7 mouse cellular contexts compared by ENCODE assay signal in the genomic region with DNA sequence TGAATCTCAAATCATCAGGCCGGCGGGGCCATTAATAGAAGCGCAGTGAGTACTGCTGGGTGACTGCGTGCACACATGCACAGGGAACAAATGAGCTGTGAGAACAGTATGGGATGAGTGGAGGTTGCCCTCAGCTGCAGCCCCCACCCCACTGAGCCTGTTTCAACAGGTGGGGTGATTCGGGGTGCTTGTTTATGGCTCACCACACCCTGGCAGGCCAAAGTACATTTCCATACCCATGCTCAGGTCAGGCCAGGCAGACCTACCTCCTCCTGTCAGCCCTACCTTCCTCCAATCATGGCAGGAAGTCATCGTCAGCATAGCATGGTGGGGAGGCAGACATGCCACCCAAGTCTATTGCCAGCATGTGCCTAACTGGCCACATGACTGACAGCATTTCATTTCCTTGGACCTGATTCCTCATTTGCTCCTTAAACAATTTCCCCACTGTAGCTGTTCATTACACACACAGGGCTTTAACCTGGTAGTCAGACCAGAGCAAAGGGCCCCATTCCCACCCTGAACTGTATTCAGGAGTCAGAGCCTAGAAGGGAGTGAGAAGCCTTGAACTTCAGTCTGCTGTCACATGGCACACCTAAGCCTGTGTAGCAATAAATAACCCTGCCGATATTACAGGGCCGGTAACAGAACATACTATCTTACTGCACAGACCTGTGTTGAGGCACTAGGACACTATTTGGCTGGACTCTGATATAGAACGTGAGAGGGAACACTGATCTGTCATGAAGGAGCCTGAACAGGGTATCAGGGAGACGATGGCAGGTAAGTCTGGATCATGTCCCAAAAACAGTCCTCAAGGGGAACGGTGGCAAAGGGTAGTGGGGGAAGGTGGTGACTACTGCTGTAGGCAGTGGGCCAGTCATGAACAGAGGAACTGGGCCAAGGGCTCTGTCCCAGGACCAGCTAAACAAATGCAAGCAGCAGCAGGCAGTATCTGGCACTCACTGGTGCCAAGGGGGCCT. TPM values are rescaled to one million over a fixed set of nuclear protein-coding genes. Genes with fewer than 3 reads are reported as not detected.
DNase-seq lines count a peak whose midpoint lies in the region; ATAC-seq and TF ChIP-seq lines count a peak whose summit lies in the region.

A gene (plus strand): TSS at position 675 of the 983 bp plus-strand sequence.

- H3K27me3 ChIP-seq in kidney, postnatal 0 days (ENCODE audit: insufficient read depth, low read length): no peaks in the 10 kb centered on the region
- H3K27me3 ChIP-seq in kidney, embryonic 14.5 days (ENCODE audit: control insufficient read depth, insufficient read depth, low read length): no peaks in the 10 kb centered on the region
- H3K27me3 ChIP-seq in heart, embryonic 16.5 days (ENCODE audit: control insufficient read depth, insufficient read depth, low read length): no peaks in the 10 kb centered on the region
- no peaks in the 10 kb centered on the region for H3K27me3 ChIP-seq in liver, embryonic 16.5 days (ENCODE audit: control insufficient read depth, insufficient read depth, low read depth, low read length)

- 0 out of 2 replicates have a peak, but pooled peaks cover 7% of the 10 kb centered on the region for H3K36me3 ChIP-seq in kidney, postnatal 0 days (ENCODE audit: insufficient read depth, low read length)
- H3K36me3 ChIP-seq in kidney, embryonic 14.5 days (ENCODE audit: control insufficient read depth, insufficient read depth, low read length): peaks cover 31% of the 10 kb centered on the region
- peaks cover 14% of the 10 kb centered on the region for H3K36me3 ChIP-seq in heart, embryonic 16.5 days (ENCODE audit: control insufficient read depth, insufficient read depth)
- H3K36me3 ChIP-seq in liver, embryonic 16.5 days (ENCODE audit: control insufficient read depth, insufficient read depth): peaks cover 27% of the 10 kb centered on the region

- TF ChIP-seq CTCF in kidney, postnatal 0 days (IDR thresholded peaks at IDR 0.05; ENCODE audit: low read depth): no peak

- 77% methylated on average over 11 of the region's 11 CpGs for WGBS in kidney, postnatal 0 days
- WGBS in kidney, embryonic 14.5 days: 85% methylated on average over 11 of the region's 11 CpGs
- WGBS in heart, embryonic 16.5 days: 65% methylated on average over 11 of the region's 11 CpGs
- WGBS in liver, embryonic 16.5 days (ENCODE audit: insufficient replicate concordance): 60% methylated on average over 11 of the region's 11 CpGs

- H3K27ac ChIP-seq in kidney, postnatal 0 days: no peak within 1 kb of the TSS
- no peak within 1 kb of the TSS for H3K27ac ChIP-seq in kidney, embryonic 14.5 days (ENCODE audit: low read depth, low read length)
- H3K27ac ChIP-seq in heart, embryonic 16.5 days (ENCODE audit: low read length): peak within 1 kb of the TSS; percentile 9
- H3K27ac ChIP-seq in liver, embryonic 16.5 days (ENCODE audit: low read length): 0 out of 2 replicates have a peak within 1 kb of the TSS, but pooled peaks have one; percentile 39

- H3K4me2 ChIP-seq in kidney, postnatal 0 days (ENCODE audit: low read length): no peak within 1 kb of the TSS
- H3K4me2 ChIP-seq in kidney, embryonic 14.5 days (replicated peaks; ENCODE audit: low read depth, low read length): no peak within 1 kb of the TSS
- no peak within 1 kb of the TSS for H3K4me2 ChIP-seq in heart, embryonic 16.5 days (ENCODE audit: low read depth, low read length)
- H3K4me2 ChIP-seq in liver, embryonic 16.5 days (ENCODE audit: low read depth, low read length): no peak within 1 kb of the TSS

- ATAC-seq in kidney, postnatal 0 days (replicated peaks; ENCODE audit: low FRiP score, low read depth): 0 out of 2 replicates have a peak, but pooled peaks have one; percentile 7
- no peak for ATAC-seq in kidney, embryonic 14.5 days (ENCODE audit: low FRiP score, low TSS enrichment)
- 0 out of 2 replicates have a peak, but pooled peaks have one; percentile 7 for ATAC-seq in heart, embryonic 16.5 days (replicated peaks; ENCODE audit: extremely low read depth, insufficient read depth, low FRiP score)
- peak; percentile 27 for ATAC-seq in liver, embryonic 16.5 days (ENCODE audit: low read depth)
- ATAC-seq in activated CD4-positive, CD25-positive, alpha-beta regulatory T cell, adult 4 months: no peak

- no peaks in the 10 kb centered on the region for H3K9me3 ChIP-seq in kidney, postnatal 0 days (replicated peaks; ENCODE audit: low read length)
- no peaks in the 10 kb centered on the region for H3K9me3 ChIP-seq in kidney, embryonic 14.5 days (ENCODE audit: control insufficient read depth, low read length)
- no peaks in the 10 kb centered on the region for H3K9me3 ChIP-seq in heart, embryonic 16.5 days (replicated peaks; ENCODE audit: control insufficient read depth, low read length)
- no peaks in the 10 kb centered on the region for H3K9me3 ChIP-seq in liver, embryonic 16.5 days (replicated peaks; ENCODE audit: control insufficient read depth, low read length)

- no peaks in the 10 kb centered on the region for H3K4me1 ChIP-seq in kidney, postnatal 0 days (replicated peaks; ENCODE audit: insufficient read depth, low read length)
- H3K4me1 ChIP-seq in kidney, embryonic 14.5 days (ENCODE audit: control insufficient read depth, insufficient read depth, low read length): no peaks in the 10 kb centered on the region
- H3K4me1 ChIP-seq in heart, embryonic 16.5 days (ENCODE audit: control insufficient read depth, insufficient read depth, low read length): peaks cover 6% of the 10 kb centered on the region
- H3K4me1 ChIP-seq in liver, embryonic 16.5 days (ENCODE audit: control insufficient read depth, low read depth, low read length): peaks cover 23% of the 10 kb centered on the region

- DNase-seq in kidney, postnatal 0 days (ENCODE audit: low spot score): no peak
- peak; percentile 22 to 45 for DNase-seq in cerebellum, postnatal 25 days
- no peak for DNase-seq in thymus, postnatal 10 days (ENCODE audit: low spot score in 2 of 2)

- no peak within 1 kb of the TSS for H3K4me3 ChIP-seq in kidney, postnatal 0 days (replicated peaks; ENCODE audit: low read depth, low read length)
- H3K4me3 ChIP-seq in kidney, embryonic 14.5 days (ENCODE audit: low read length): no peak within 1 kb of the TSS
- no peak within 1 kb of the TSS for H3K4me3 ChIP-seq in heart, embryonic 16.5 days (ENCODE audit: low read length)
- no peak within 1 kb of the TSS for H3K4me3 ChIP-seq in liver, embryonic 16.5 days (ENCODE audit: low read depth, low read length)

- no peak within 1 kb of the TSS for H3K9ac ChIP-seq in kidney, postnatal 0 days (ENCODE audit: low read depth, low read length)
- H3K9ac ChIP-seq in kidney, embryonic 14.5 days (ENCODE audit: low read depth, low read length): no peak within 1 kb of the TSS
- H3K9ac ChIP-seq in heart, embryonic 16.5 days (ENCODE audit: low read length): no peak within 1 kb of the TSS
- H3K9ac ChIP-seq in liver, embryonic 16.5 days (ENCODE audit: low read depth, low read length): no peak within 1 kb of the TSS

RNA-seq across cellular contexts. Expression of the gene that starts here (rescaled TPM):
- polyA plus RNA-seq in kidney, postnatal 0 days (2015; fragmentation: Nextera tagmentation; extraction: Ambion mirVana): 0.28 and 0.71 TPM in 2 replicates
- polyA plus RNA-seq in kidney, embryonic 14.5 days (2014; fragmentation: Nextera tagmentation; extraction: Ambion mirVana): 1.0 TPM in 1 of 2 replicates, not detected in the other
- polyA plus RNA-seq in heart, embryonic 16.5 days (2015; fragmentation: Nextera tagmentation; extraction: Ambion mirVana): not detected in 2 replicates
- 0.16 and 0.96 TPM in 2 replicates for polyA plus RNA-seq in liver, embryonic 16.5 days (2015; fragmentation: Nextera tagmentation; extraction: Ambion mirVana)
- 1 to 10 TPM in 1 of 2 experiments, not detected in 1; 2.6 TPM for polyA plus RNA-seq in activated CD4-positive, CD25-positive, alpha-beta regulatory T cell, adult 4 months (2017; shearing (Covaris generic))

Comparison
In these comparisons a context has a peak if more than half of its experiments do, and no peak if none do; other contexts are left out.
1. Peak in ATAC-seq in kidney, postnatal 0 days; RNA of the gene not detected or under 1 TPM.
2. Peak in ATAC-seq and H3K27ac ChIP-seq in heart, embryonic 16.5 days; RNA of the gene not detected or under 1 TPM.
3. Peak in ATAC-seq and H3K27ac ChIP-seq in liver, embryonic 16.5 days; RNA of the gene not detected or under 1 TPM.
4. DNase-seq: peak in cerebellum, postnatal 25 days (2 of 2); none in kidney, postnatal 0 days (single experiment) and thymus, postnatal 10 days (0 of 2).